Mouse (Mus musculus) midbrain, embryonic 12.5 days (tissue): ENCODE results near the gene Fetub. TPM values are rescaled to one million over a fixed set of nuclear protein-coding genes. Genes with fewer than 3 reads are reported as not detected.

Experiments
- ATAC-seq: fragments of 200-750 bp; cut with Nextera tagmentation; 2 replicates; pipeline ENCODE4 v1.8.0; 2017; ENCODE audit warnings: low read depth, moderate TSS enrichment, moderate library complexity; ENCODE audit not compliant: low FRiP score
- H3K27ac ChIP-seq: fragments of 300-500 bp; sonication (generic); replicated peaks from 2 replicates; pipeline ENCODE4 v1.5.1; 2016; ENCODE audit warnings: mild to moderate bottlenecking
- H3K27me3 ChIP-seq: fragments of 300-500 bp; sonication (generic); 2 replicates; pipeline ENCODE4 v1.6.1; 2016; ENCODE audit warnings: mild to moderate bottlenecking
- H3K36me3 ChIP-seq: fragments of 300-500 bp; sonication (generic); 2 replicates; pipeline ENCODE4 v1.6.1; 2016
- H3K4me1 ChIP-seq: fragments of 300-500 bp; sonication (generic); 2 replicates; pipeline ENCODE4 v1.6.1; 2016
- H3K4me2 ChIP-seq: fragments of 300-500 bp; sonication (generic); replicated peaks from 2 replicates; pipeline ENCODE4 v1.6.1; 2016; ENCODE audit warnings: mild to moderate bottlenecking, moderate library complexity
- H3K4me3 ChIP-seq: fragments of 300-500 bp; sonication (generic); 2 replicates; pipeline ENCODE4 v1.5.1; 2016; ENCODE audit warnings: mild to moderate bottlenecking
- H3K9ac ChIP-seq: fragments of 300-500 bp; sonication (generic); replicated peaks from 2 replicates; pipeline ENCODE4 v1.6.1; 2016; ENCODE audit warnings: mild to moderate bottlenecking, moderate library complexity
- H3K9me3 ChIP-seq: fragments of 300-500 bp; sonication (generic); 2 replicates; pipeline ENCODE4 v1.6.1; 2016; ENCODE audit warnings: mild to moderate bottlenecking
- WGBS: fragments of 180-500 bp; shearing (Covaris S2); methylation state at CpG from one replicate; pipeline ENCODE4 v1.1.7; 2016; 5-methylcytosine and 5-hydroxymethylcytosine counted together
- polyA plus RNA-seq: library from polyadenylated mRNA; unstranded; fragments of >200 nt; fragmentation: Nextera tagmentation; extraction: Ambion mirVana; gene quantifications from 2 replicates; pipeline ENCODE4 v1.2.1, GENCODE M21; 2016

The Fetub gene
- polyA plus RNA-seq, 1 experiment from 2014 or later, result not detected

GRCm38 (mm10) chr16:22912886-22913285 lies 5.2 kb upstream of the Fetub start:
- Histone ChIP-seq H3K27me3 (no peaks in the 10 kb centered on the region), H3K9me3 (no peaks in the 10 kb centered on the region), H3K4me1 (no peaks in the 10 kb centered on the region), H3K36me3 (no peaks in the 10 kb centered on the region), H3K4me2 (no peak overlapping the region), H3K9ac (no peak overlapping the region), H3K27ac (no peak overlapping the region), H3K4me3 (no peak overlapping the region)
- 86% methylated on average over 6 of the region's 6 CpGs for WGBS
- no peak for ATAC-seq

GRCm38 (mm10) chr16:22914276-22914675 lies 3.9 kb upstream of the Fetub start:
- H3K9ac ChIP-seq, result no peak overlapping the region
- no peaks in the 10 kb centered on the region for H3K36me3 ChIP-seq
- no peaks in the 10 kb centered on the region for H3K9me3 ChIP-seq
- H3K4me3 ChIP-seq, result no peak overlapping the region
- H3K27me3 ChIP-seq, result no peaks in the 10 kb centered on the region
- no peaks in the 10 kb centered on the region for H3K4me1 ChIP-seq
- no peak for ATAC-seq
- no peak overlapping the region for H3K27ac ChIP-seq
- no peak overlapping the region for H3K4me2 ChIP-seq

- no peak overlapping the region for H3K4me3 ChIP-seq
- no peak overlapping the region for H3K4me2 ChIP-seq
- 72% methylated on average over 15 of the region's 15 CpGs for WGBS
- no peaks in the 10 kb centered on the region for H3K4me1 ChIP-seq
- H3K27me3 ChIP-seq, result no peaks in the 10 kb centered on the region
- no peaks in the 10 kb centered on the region for H3K9me3 ChIP-seq
- no peak overlapping the region for H3K27ac ChIP-seq
- H3K36me3 ChIP-seq, result no peaks in the 10 kb centered on the region
- H3K9ac ChIP-seq, result no peak overlapping the region
- ATAC-seq, result no peak
Measured at GRCm38 (mm10) chr16:22918664-22919312, 654 bp downstream of the Fetub start.

- Histone ChIP-seq H3K27me3 (no peaks in the 10 kb centered on the region), H3K4me3 (no peak overlapping the region), H3K4me1 (no peaks in the 10 kb centered on the region), H3K4me2 (no peak overlapping the region), H3K9me3 (no peaks in the 10 kb centered on the region), H3K27ac (no peak overlapping the region), H3K9ac (no peak overlapping the region), H3K36me3 (no peaks in the 10 kb centered on the region)
- ATAC-seq, result no peak
- WGBS, result 73% methylated on average over 18 of the region's 18 CpGs
Measured at GRCm38 (mm10) chr16:22919971-22920854, 2.1 kb downstream of the Fetub start.

GRCm38 (mm10) chr16:22921761-22922160 lies 3.6 kb downstream of the Fetub start:
- H3K4me2 ChIP-seq, result no peak overlapping the region
- no peak overlapping the region for H3K4me3 ChIP-seq
- no peak overlapping the region for H3K9ac ChIP-seq
- H3K36me3 ChIP-seq, result no peaks in the 10 kb centered on the region
- H3K4me1 ChIP-seq, result no peaks in the 10 kb centered on the region
- H3K27ac ChIP-seq, result no peak overlapping the region
- no peaks in the 10 kb centered on the region for H3K27me3 ChIP-seq
- no peak for ATAC-seq
- no peaks in the 10 kb centered on the region for H3K9me3 ChIP-seq
- 97% methylated on average over 5 of the region's 5 CpGs for WGBS

- no peak overlapping the region for H3K9ac ChIP-seq
- no peaks in the 10 kb centered on the region for H3K36me3 ChIP-seq
- no peak for ATAC-seq
- H3K4me2 ChIP-seq, result no peak overlapping the region
- no peaks in the 10 kb centered on the region for H3K4me1 ChIP-seq
- H3K27me3 ChIP-seq, result no peaks in the 10 kb centered on the region
- WGBS, result 84% methylated on average over 4 of the region's 4 CpGs
- no peaks in the 10 kb centered on the region for H3K9me3 ChIP-seq
- no peak overlapping the region for H3K27ac ChIP-seq
- no peak overlapping the region for H3K4me3 ChIP-seq
Measured at GRCm38 (mm10) chr16:22922433-22922832, 4.3 kb downstream of the Fetub start.

- Histone ChIP-seq H3K27me3 (no peaks in the 10 kb centered on the region), H3K9ac (no peak overlapping the region), H3K27ac (no peak overlapping the region), H3K9me3 (no peaks in the 10 kb centered on the region), H3K4me2 (no peak overlapping the region), H3K4me1 (no peaks in the 10 kb centered on the region), H3K36me3 (no peaks in the 10 kb centered on the region), H3K4me3 (no peak overlapping the region)
- WGBS, result 83% methylated on average over 6 of the region's 6 CpGs
- no peak for ATAC-seq
Measured at GRCm38 (mm10) chr16:22929575-22929974, 11.4 kb downstream of the Fetub start.

GRCm38 (mm10) chr16:22931431-22932200 lies 13.5 kb downstream of the Fetub start:
- no peaks in the 10 kb centered on the region for H3K36me3 ChIP-seq
- no peak overlapping the region for H3K9ac ChIP-seq
- no peaks in the 10 kb centered on the region for H3K9me3 ChIP-seq
- H3K4me1 ChIP-seq, result no peaks in the 10 kb centered on the region
- no peak overlapping the region for H3K27ac ChIP-seq
- no peak for ATAC-seq
- 85% methylated on average over 11 of the region's 11 CpGs for WGBS
- H3K27me3 ChIP-seq, result no peaks in the 10 kb centered on the region
- H3K4me3 ChIP-seq, result no peak overlapping the region
- H3K4me2 ChIP-seq, result no peak overlapping the region

GRCm38 (mm10) chr16:22937631-22938030 lies 19.5 kb downstream of the Fetub start:
- H3K27me3 ChIP-seq, result no peaks in the 10 kb centered on the region
- H3K36me3 ChIP-seq, result no peaks in the 10 kb centered on the region
- no peak overlapping the region for H3K27ac ChIP-seq
- 90% methylated on average over 12 of the region's 12 CpGs for WGBS
- no peaks in the 10 kb centered on the region for H3K4me1 ChIP-seq
- no peak overlapping the region for H3K9ac ChIP-seq
- no peak for ATAC-seq
- H3K4me2 ChIP-seq, result no peak overlapping the region
- no peak overlapping the region for H3K4me3 ChIP-seq
- no peaks in the 10 kb centered on the region for H3K9me3 ChIP-seq

- no peaks in the 10 kb centered on the region for H3K9me3 ChIP-seq
- no peak for ATAC-seq
- 72% methylated on average over 2 of the region's 2 CpGs for WGBS
- H3K4me1 ChIP-seq, result no peaks in the 10 kb centered on the region
- no peak overlapping the region for H3K9ac ChIP-seq
- no peaks in the 10 kb centered on the region for H3K27me3 ChIP-seq
- no peak overlapping the region for H3K4me2 ChIP-seq
- H3K27ac ChIP-seq, result no peak overlapping the region
- no peak overlapping the region for H3K4me3 ChIP-seq
- no peaks in the 10 kb centered on the region for H3K36me3 ChIP-seq
Measured at GRCm38 (mm10) chr16:22938541-22938940, 20.4 kb downstream of the Fetub start.

GRCm38 (mm10) chr16:22939120-22939695 lies 21.1 kb downstream of the Fetub start:
- Histone ChIP-seq H3K27ac (no peak overlapping the region), H3K9me3 (no peaks in the 10 kb centered on the region), H3K27me3 (no peaks in the 10 kb centered on the region), H3K4me3 (no peak overlapping the region), H3K9ac (no peak overlapping the region), H3K4me1 (no peaks in the 10 kb centered on the region), H3K36me3 (no peaks in the 10 kb centered on the region), H3K4me2 (no peak overlapping the region)
- no peak for ATAC-seq
- 91% methylated on average over 8 of the region's 8 CpGs for WGBS
